Mouse (Mus musculus) lung, postnatal 0 days (tissue): ENCODE measurements around the gene Mst1r. TPM values are rescaled to one million over a fixed set of nuclear protein-coding genes. Genes with fewer than 3 reads are reported as not detected.
A peak's percentile ranks its signal among the peaks of the same experiment; 100 is the strongest.

Experiments
- ATAC-seq: fragments of 200-750 bp; cut with Nextera tagmentation; 2 replicates; pipeline ENCODE4 v1.8.0; 2017; ENCODE audit warnings: moderate library complexity
- DNase-seq: peaks from one replicate; pipeline ENCODE4 v3.0.0-alpha.2; 2016; ENCODE audit warnings: low spot score
- H3K27ac ChIP-seq: fragments of 300-500 bp; sonication (generic); 2 replicates; pipeline ENCODE4 v1.5.1; 2014; ENCODE audit warnings: antibody characterized with exemption, mild to moderate bottlenecking, low read length, mixed read lengths
- H3K27me3 ChIP-seq: fragments of 300-500 bp; sonication (generic); replicated peaks from 2 replicates; pipeline ENCODE4 v1.6.1; 2014; ENCODE audit warnings: low read length, mixed read lengths; ENCODE audit not compliant: insufficient read depth
- H3K36me3 ChIP-seq: fragments of 300-500 bp; sonication (generic); 2 replicates; pipeline ENCODE4 v1.6.1; 2014; ENCODE audit warnings: low read length, mixed read lengths; ENCODE audit not compliant: insufficient read depth
- H3K4me1 ChIP-seq: fragments of 300-500 bp; sonication (generic); 2 replicates; pipeline ENCODE4 v1.6.1; 2014; ENCODE audit warnings: antibody characterized with exemption, low read depth, low read length, mixed read lengths; ENCODE audit not compliant: insufficient read depth
- H3K4me2 ChIP-seq: fragments of 300-500 bp; sonication (generic); replicated peaks from 2 replicates; pipeline ENCODE4 v1.6.1; 2014; ENCODE audit warnings: low read depth, mild to moderate bottlenecking, low read length, moderate library complexity, mixed read lengths
- H3K4me3 ChIP-seq: fragments of 300-500 bp; sonication (generic); 2 replicates; pipeline ENCODE4 v1.5.1; 2014; ENCODE audit warnings: low read depth, low read length
- H3K9ac ChIP-seq: fragments of 300-500 bp; sonication (generic); replicated peaks from 2 replicates; pipeline ENCODE4 v1.6.1; 2014; ENCODE audit warnings: low read depth, mild to moderate bottlenecking
- H3K9me3 ChIP-seq: fragments of 300-500 bp; sonication (generic); 2 replicates; pipeline ENCODE4 v1.6.1; 2016; ENCODE audit warnings: low read length, mixed read lengths
- CTCF ChIP-seq: IDR thresholded peaks from 2 replicates; pipeline ENCODE4 v1.5.1; 2016; ENCODE audit warnings: antibody characterized with exemption, mild to moderate bottlenecking
- EP300 ChIP-seq: IDR thresholded peaks from 2 replicates; pipeline ENCODE4 v1.6.1; 2016; ENCODE audit warnings: antibody characterized with exemption, mild to moderate bottlenecking, control low read depth
- WGBS: fragments of 180-500 bp; shearing (Covaris S2); extraction: QIAGEN DNeasy Blood & Tissue Kit; methylation state at CpG from one replicate; pipeline ENCODE4 v1.1.7; 2014; 5-methylcytosine and 5-hydroxymethylcytosine counted together
- polyA plus RNA-seq: library from polyadenylated mRNA; unstranded; fragments of >200 nt; fragmentation: Nextera tagmentation; extraction: Ambion mirVana; gene quantifications from 2 replicates; pipeline ENCODE4 v1.2.1, GENCODE M21; 2015

The Mst1r gene
- polyA plus RNA-seq, 1 experiment from 2014 or later, result 3.5 TPM

DNA sequence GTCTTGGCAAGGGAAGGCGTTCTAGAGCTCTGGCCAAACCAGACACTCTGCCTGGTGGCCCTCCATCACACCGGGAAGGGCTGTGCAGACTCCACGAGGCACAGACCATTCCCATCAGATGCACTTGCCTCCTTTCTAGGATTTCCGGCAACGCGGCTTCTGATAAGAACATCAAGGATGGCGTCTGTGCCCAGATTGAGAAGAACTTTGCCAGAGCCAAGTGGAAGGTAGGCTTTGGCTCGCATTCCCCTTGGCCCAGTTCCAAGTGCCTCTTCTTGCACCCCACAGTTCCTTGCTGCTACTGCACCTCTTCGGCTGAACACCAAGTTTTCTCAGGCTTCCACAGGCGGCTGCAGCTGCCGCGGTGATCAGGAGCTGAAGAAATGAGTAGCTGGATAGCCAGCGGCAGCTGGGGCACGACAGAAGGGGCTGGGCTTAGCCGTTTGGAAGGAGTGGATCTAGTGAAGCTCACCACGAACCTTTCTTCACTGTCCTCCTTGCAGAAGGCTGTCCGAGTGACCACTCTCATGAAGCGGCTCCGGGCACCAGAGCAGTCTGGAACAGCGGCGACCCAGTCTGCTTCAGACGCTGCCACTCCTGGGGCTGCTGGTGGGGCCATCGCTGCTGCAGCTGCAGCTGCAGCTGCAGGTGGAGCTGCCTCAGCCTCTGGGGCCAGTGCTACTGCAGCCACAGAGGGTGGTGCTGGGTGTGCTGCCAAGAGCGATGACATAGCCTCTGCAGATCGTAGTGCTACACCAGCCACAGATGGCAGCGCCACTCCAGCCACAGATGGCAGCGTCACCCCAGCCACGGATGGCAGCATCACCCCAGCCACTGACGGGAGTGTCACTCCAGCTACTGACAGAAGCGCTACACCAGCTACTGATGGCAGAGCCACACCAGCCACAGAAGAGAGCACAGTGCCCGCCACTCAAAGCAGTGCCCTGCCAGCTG, 40.8 kb downstream of the Mst1r start:
- Histone ChIP-seq H3K27ac (no peak overlapping the region), H3K4me1 (no peaks in the 10 kb centered on the region; the same call in 1 of the 2 replicates), H3K4me3 (no peak overlapping the region), H3K9ac (no peak overlapping the region), H3K9me3 (no peaks in the 10 kb centered on the region), H3K27me3 (no peaks in the 10 kb centered on the region), H3K4me2 (no peak overlapping the region), H3K36me3 (no peaks in the 10 kb centered on the region)
- no peak for ATAC-seq
- TF ChIP-seq CTCF, result no peak
- TF ChIP-seq EP300, result no peak
- 74% methylated on average over 31 of the region's 31 CpGs for WGBS
- no peak for DNase-seq

DNA sequence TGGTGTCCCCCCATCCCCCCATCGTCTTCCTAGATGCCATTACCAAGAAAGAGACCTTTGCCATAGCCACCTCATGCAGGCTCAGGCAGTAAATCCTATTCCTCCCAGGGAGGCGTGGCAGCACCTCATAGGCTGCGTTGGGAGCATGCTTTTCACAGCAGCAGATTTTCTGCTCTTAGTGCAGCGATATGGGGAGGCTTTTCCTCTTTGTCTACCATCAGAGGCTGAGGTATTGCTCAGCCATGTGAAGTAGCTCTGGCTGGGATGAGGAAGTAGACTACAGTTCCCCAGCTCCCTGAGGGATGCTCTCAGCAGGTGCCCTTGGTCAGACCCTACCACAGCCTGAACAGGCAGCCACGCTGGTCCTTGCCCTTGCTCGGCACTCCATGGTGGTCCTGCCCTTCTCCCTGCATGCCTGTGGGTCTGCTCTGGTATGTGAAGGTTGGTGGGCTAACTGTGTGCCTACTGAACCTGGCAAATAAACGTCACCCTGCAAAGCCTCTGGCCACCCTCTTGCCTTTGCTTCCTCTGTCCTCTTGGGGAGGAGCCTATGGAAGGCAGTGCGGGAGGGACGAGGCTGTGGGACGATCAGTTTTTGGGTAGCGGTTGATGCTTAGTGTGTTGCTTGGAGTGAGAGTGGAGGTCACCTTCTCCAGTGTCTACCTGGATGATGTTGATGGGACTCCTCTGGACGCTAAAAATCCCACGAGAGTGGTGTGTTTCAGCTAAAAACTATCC, 42.7 kb downstream of the Mst1r start:
- no peak for ATAC-seq
- Histone ChIP-seq H3K27me3 (no peaks in the 10 kb centered on the region), H3K36me3 (no peaks in the 10 kb centered on the region), H3K9ac (no peak overlapping the region), H3K4me1 (no peaks in the 10 kb centered on the region; the same call in 1 of the 2 replicates), H3K9me3 (no peaks in the 10 kb centered on the region), H3K4me2 (no peak overlapping the region), H3K27ac (no peak overlapping the region), H3K4me3 (no peak overlapping the region)
- TF ChIP-seq CTCF, result no peak
- TF ChIP-seq EP300, result no peak
- 78% methylated on average over 13 of the region's 13 CpGs for WGBS
- DNase-seq, result no peak

DNA sequence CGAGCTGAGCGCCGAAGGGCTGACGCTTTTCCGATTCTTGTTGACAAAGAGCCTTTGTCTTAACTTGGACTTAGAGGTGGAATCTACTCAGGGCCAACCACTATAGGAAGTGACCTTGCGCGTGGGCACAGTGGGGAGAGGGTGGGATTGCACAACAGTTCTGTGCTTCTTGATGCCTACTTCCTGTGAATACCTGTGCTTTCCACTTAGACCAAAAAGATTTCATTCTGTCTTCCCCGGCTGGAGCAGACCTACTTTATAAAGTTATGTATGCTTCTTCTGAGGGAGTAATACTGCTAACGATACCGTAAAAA, 43.2 kb downstream of the Mst1r start, which contains the start of gene Traip:
Gene Traip, plus strand, starts transcription at position 215 of the 314 bp plus-strand sequence.
- 0 out of 2 replicates have a peak within 1 kb of the TSS, but pooled peaks have one; percentile 28 for H3K27ac ChIP-seq
- WGBS, result 84% methylated on average over 10 of the region's 10 CpGs
- peak within 1 kb of the TSS; percentile 57 for H3K4me3 ChIP-seq
- no peak for DNase-seq
- peak within 1 kb of the TSS; percentile 88 for H3K4me2 ChIP-seq
- H3K27me3 ChIP-seq, result no peaks in the 10 kb centered on the region
- no peaks in the 10 kb centered on the region; the same call in 1 of the 2 replicates for H3K4me1 ChIP-seq
- ATAC-seq, result no peak
- TF ChIP-seq CTCF (no peak), EP300 (no peak)
- H3K9me3 ChIP-seq, result no peaks in the 10 kb centered on the region
- peak within 1 kb of the TSS; percentile 24 for H3K9ac ChIP-seq
- no peaks in the 10 kb centered on the region for H3K36me3 ChIP-seq

DNA sequence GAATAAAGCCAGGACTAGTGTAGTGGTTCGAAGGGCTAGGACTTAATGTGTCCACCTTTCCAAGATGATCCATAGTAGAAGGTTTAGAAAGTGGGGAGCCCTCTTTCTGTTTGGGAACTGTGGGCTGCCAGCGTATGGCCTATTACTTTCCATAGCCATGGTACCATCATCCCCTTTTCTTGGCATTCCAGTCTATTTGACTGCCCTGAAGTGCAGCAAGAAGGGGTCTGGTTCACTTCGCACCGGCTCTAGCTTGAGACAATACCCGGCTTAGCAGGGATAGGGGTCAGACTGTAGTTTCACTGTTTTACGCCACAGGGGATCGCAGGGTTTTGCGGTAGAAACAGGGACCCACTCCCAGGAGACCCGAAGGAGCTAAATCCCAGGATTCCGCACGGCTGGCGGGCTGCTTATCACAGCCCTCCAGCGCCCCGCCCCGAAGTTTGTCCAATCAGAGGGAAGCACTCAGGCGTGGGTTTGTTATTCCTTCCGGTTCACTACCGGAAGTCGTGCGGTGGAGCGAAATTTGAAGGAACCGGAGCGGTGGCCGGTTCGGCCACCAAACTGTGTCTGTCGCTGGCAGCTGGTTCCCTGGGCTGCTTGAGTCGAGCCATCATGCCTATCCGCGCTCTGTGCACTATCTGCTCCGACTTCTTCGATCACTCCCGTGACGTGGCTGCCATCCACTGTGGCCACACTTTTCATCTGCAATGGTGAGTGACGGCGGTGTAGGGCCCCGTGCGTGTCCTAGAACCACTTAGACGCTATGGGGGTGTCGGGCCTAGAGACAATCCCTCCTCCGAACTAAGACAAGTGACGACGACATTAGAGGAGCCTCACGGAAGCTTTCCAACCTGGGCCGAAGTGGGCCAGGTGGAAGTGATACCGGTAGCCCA, 44.0 kb downstream of the Mst1r start:
- WGBS, result 10% methylated on average over 45 of the region's 45 CpGs
- Histone ChIP-seq H3K4me3 (peak overlapping the region; percentile 57), H3K27ac (0 out of 2 replicates have a peak overlapping the region, but pooled peaks have one; percentile 28), H3K4me2 (peak overlapping the region; percentile 88), H3K9ac (peak overlapping the region; percentile 24), H3K9me3 (no peaks in the 10 kb centered on the region), H3K36me3 (no peaks in the 10 kb centered on the region), H3K4me1 (no peaks in the 10 kb centered on the region; the same call in 1 of the 2 replicates), H3K27me3 (no peaks in the 10 kb centered on the region)
- TF ChIP-seq CTCF (no peak), EP300 (no peak; the same call in 1 of the 2 replicates)
- ATAC-seq, result peak; percentile 97
- DNase-seq, result peak; percentile 94

DNA sequence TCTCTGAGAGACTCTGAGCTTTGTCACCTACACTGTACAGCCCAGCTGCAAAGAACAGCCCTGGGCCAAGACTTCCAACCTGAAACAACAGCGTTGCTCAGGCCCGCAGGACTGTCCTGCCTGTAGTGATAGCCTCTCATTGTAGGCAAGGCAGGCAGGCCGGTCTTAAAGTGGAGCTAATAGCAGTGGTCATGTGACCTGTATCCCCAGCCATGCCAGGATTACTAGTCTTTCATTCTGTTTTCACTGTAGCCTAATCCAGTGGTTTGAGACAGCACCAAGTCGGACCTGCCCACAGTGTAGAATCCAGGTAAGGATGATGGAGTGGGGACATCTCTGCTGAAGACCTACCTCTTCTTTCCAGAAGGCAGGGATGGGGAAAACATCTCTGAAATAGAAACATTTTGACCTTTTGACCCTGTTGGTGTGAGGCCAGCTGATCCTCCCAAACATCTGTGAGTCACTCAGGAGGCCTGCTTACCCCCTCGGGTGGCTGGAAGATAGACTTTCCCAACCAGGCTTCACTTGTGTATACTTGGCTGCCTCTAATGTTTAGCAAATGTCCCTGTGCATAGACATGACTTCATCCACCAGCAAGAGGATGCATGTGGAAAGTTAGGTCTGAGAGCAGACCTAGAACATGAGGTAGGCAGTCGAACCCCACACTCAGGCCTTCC, 49.1 kb downstream of the Mst1r start:
- H3K4me3 ChIP-seq, result no peak overlapping the region
- TF ChIP-seq CTCF, result no peak
- TF ChIP-seq EP300, result no peak
- no peak overlapping the region for H3K27ac ChIP-seq
- H3K4me1 ChIP-seq, result no peaks in the 10 kb centered on the region
- 76% methylated on average over 6 of the region's 6 CpGs for WGBS
- no peaks in the 10 kb centered on the region for H3K36me3 ChIP-seq
- H3K4me2 ChIP-seq, result no peak overlapping the region
- DNase-seq (peak; percentile 46), ATAC-seq (peak; percentile 75)
- no peaks in the 10 kb centered on the region for H3K9me3 ChIP-seq
- no peak overlapping the region for H3K9ac ChIP-seq
- no peaks in the 10 kb centered on the region for H3K27me3 ChIP-seq
